Mouse (Mus musculus): ENCODE measurements at regions not wholly inside any gene's neighbourhood (a gene's known extent, or its start where the extent isn't known, plus 50 kb on each side); places are given as distances from the start of the nearest gene placed in this dataset.

DNA sequence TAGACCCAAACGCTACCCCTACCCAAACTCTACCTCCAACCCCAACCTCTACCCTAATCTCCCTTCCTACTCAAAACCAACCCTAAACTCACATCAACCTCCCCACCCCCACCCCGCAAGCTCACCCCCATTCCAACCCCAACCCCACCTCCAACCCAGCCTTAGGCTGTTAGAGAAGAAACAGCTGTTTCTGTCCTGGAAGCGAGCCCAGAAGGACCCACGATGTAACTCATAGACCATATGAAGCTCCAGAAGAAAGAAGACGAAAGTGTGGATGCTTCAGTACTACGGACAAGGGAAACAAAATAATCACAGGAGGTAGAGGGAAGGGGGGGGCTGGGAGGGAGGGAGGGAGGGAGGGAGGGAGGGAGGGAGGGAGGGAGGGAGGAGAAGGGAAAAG lies 58.4 kb downstream of the Sox11 start:
- H3K4me1 ChIP-seq (ENCODE audit: insufficient read depth, low read depth, low read length): no peaks in the 10 kb centered on the region
- peaks cover 13% of the 10 kb centered on the region for H3K9me3 ChIP-seq (replicated peaks)
- no peak for TF ChIP-seq TAL1 (conservative IDR thresholded peaks at IDR 0.05; ENCODE audit: low read depth, low read length)
- TF ChIP-seq POLR2AphosphoS5 (IDR thresholded peaks at IDR 0.05; ENCODE audit: insufficient replicate concordance, low read depth, low read length): no peak
- no peak for TF ChIP-seq GATA1 (IDR thresholded peaks at IDR 0.05; ENCODE audit: borderline replicate concordance, low read length)
- TF ChIP-seq CTCF (IDR thresholded peaks at IDR 0.05; ENCODE audit: low read depth, low read length): no peak
- TF ChIP-seq GATA2 (IDR thresholded peaks at IDR 0.05; ENCODE audit: borderline replicate concordance, low read depth, low read length): no peak
- DNase-seq (ENCODE audit: low spot score) (no peak), ATAC-seq (ENCODE audit: extremely low read depth, insufficient number of reproducible peaks, low FRiP score, poor library complexity, severe bottlenecking) (no peak)
- no peak overlapping the region for H3K4me3 ChIP-seq (ENCODE audit: low read depth, low read length)
- H3K36me3 ChIP-seq (replicated peaks): no peaks in the 10 kb centered on the region
- no peaks in the 10 kb centered on the region for H3K27me3 ChIP-seq (ENCODE audit: insufficient read depth, low read length)

- no peak overlapping the region for H3K4me3 ChIP-seq (ENCODE audit: low read depth, low read length)
- H3K36me3 ChIP-seq (replicated peaks): no peaks in the 10 kb centered on the region
- no peak for TF ChIP-seq GATA1 (IDR thresholded peaks at IDR 0.05; ENCODE audit: borderline replicate concordance, low read length)
- TF ChIP-seq POLR2AphosphoS5 (IDR thresholded peaks at IDR 0.05; ENCODE audit: insufficient replicate concordance, low read depth, low read length): no peak
- no peak for TF ChIP-seq CTCF (IDR thresholded peaks at IDR 0.05; ENCODE audit: low read depth, low read length)
- TF ChIP-seq TAL1 (conservative IDR thresholded peaks at IDR 0.05; ENCODE audit: low read depth, low read length): no peak
- TF ChIP-seq GATA2 (IDR thresholded peaks at IDR 0.05; ENCODE audit: borderline replicate concordance, low read depth, low read length): no peak
- H3K4me1 ChIP-seq (ENCODE audit: insufficient read depth, low read depth, low read length): no peaks in the 10 kb centered on the region
- no peak for ATAC-seq (ENCODE audit: extremely low read depth, insufficient number of reproducible peaks, low FRiP score, poor library complexity, severe bottlenecking)
- peaks cover 18% of the 10 kb centered on the region for H3K9me3 ChIP-seq (replicated peaks)
- no peak for DNase-seq (ENCODE audit: low spot score)
- no peaks in the 10 kb centered on the region for H3K27me3 ChIP-seq (ENCODE audit: insufficient read depth, low read length)
Measured at GRCm38 (mm10) chr12:27261965-27262364, 80.4 kb downstream of the Sox11 start.

DNA sequence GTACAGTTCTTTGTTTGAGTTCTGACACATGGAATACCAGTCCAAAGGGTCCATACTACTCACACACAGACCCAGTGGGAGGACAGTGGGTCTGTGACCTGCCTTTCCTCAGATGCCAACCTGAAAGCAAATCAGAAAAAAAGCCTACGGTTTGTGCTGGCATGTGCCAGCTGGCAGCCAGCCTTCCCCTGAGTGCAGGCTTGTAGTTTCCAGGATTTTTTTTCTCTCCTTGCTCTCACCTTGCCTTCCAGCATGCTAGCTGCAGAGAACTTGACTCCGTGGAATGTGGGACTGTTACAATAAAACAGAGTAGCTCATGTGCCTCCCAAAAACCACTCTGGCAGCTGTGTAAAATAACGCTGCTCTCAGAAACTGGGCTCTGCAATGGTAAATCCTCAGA lies 88.2 kb downstream of the Sox11 start:
- Histone ChIP-seq H3K4me3 (ENCODE audit: low read depth, low read length) (no peak overlapping the region), H3K36me3 (replicated peaks) (no peaks in the 10 kb centered on the region), H3K27me3 (ENCODE audit: insufficient read depth, low read length) (no peaks in the 10 kb centered on the region), H3K4me1 (ENCODE audit: insufficient read depth, low read depth, low read length) (no peaks in the 10 kb centered on the region), H3K9me3 (replicated peaks) (peaks cover 41% of the 10 kb centered on the region)
- no peak for TF ChIP-seq GATA1 (IDR thresholded peaks at IDR 0.05; ENCODE audit: borderline replicate concordance, low read length)
- no peak for TF ChIP-seq CTCF (IDR thresholded peaks at IDR 0.05; ENCODE audit: low read depth, low read length)
- TF ChIP-seq GATA2 (IDR thresholded peaks at IDR 0.05; ENCODE audit: borderline replicate concordance, low read depth, low read length): no peak
- TF ChIP-seq POLR2AphosphoS5 (IDR thresholded peaks at IDR 0.05; ENCODE audit: insufficient replicate concordance, low read depth, low read length): no peak
- no peak for TF ChIP-seq TAL1 (conservative IDR thresholded peaks at IDR 0.05; ENCODE audit: low read depth, low read length)
- no peak for ATAC-seq (ENCODE audit: extremely low read depth, insufficient number of reproducible peaks, low FRiP score, poor library complexity, severe bottlenecking)
- no peak for DNase-seq (ENCODE audit: low spot score)

GRCm38 (mm10) chr12:27251521-27251920 lies 90.9 kb downstream of the Sox11 start:
- no peaks in the 10 kb centered on the region for H3K27me3 ChIP-seq (ENCODE audit: insufficient read depth, low read length)
- TF ChIP-seq GATA2 (IDR thresholded peaks at IDR 0.05; ENCODE audit: borderline replicate concordance, low read depth, low read length) (no peak), GATA1 (IDR thresholded peaks at IDR 0.05; ENCODE audit: borderline replicate concordance, low read length) (no peak), TAL1 (conservative IDR thresholded peaks at IDR 0.05; ENCODE audit: low read depth, low read length) (no peak), CTCF (IDR thresholded peaks at IDR 0.05; ENCODE audit: low read depth, low read length) (no peak), POLR2AphosphoS5 (IDR thresholded peaks at IDR 0.05; ENCODE audit: insufficient replicate concordance, low read depth, low read length) (no peak)
- DNase-seq (ENCODE audit: low spot score) (no peak), ATAC-seq (ENCODE audit: extremely low read depth, insufficient number of reproducible peaks, low FRiP score, poor library complexity, severe bottlenecking) (no peak)
- H3K4me1 ChIP-seq (ENCODE audit: insufficient read depth, low read depth, low read length): no peaks in the 10 kb centered on the region
- H3K36me3 ChIP-seq (replicated peaks): no peaks in the 10 kb centered on the region
- peaks cover 47% of the 10 kb centered on the region for H3K9me3 ChIP-seq (replicated peaks)
- H3K4me3 ChIP-seq (ENCODE audit: low read depth, low read length): no peak overlapping the region

- peaks cover 37% of the 10 kb centered on the region for H3K9me3 ChIP-seq (replicated peaks)
- no peak overlapping the region for H3K4me3 ChIP-seq (ENCODE audit: low read depth, low read length)
- no peaks in the 10 kb centered on the region for H3K4me1 ChIP-seq (ENCODE audit: insufficient read depth, low read depth, low read length)
- TF ChIP-seq GATA1 (IDR thresholded peaks at IDR 0.05; ENCODE audit: borderline replicate concordance, low read length) (no peak), TAL1 (conservative IDR thresholded peaks at IDR 0.05; ENCODE audit: low read depth, low read length) (no peak), CTCF (IDR thresholded peaks at IDR 0.05; ENCODE audit: low read depth, low read length) (no peak), GATA2 (IDR thresholded peaks at IDR 0.05; ENCODE audit: borderline replicate concordance, low read depth, low read length) (no peak), POLR2AphosphoS5 (IDR thresholded peaks at IDR 0.05; ENCODE audit: insufficient replicate concordance, low read depth, low read length) (no peak)
- H3K36me3 ChIP-seq (replicated peaks): no peaks in the 10 kb centered on the region
- no peaks in the 10 kb centered on the region for H3K27me3 ChIP-seq (ENCODE audit: insufficient read depth, low read length)
- DNase-seq (ENCODE audit: low spot score) (no peak), ATAC-seq (ENCODE audit: extremely low read depth, insufficient number of reproducible peaks, low FRiP score, poor library complexity, severe bottlenecking) (no peak)
Measured at GRCm38 (mm10) chr12:27248545-27248855, 93.9 kb downstream of the Sox11 start.

DNA sequence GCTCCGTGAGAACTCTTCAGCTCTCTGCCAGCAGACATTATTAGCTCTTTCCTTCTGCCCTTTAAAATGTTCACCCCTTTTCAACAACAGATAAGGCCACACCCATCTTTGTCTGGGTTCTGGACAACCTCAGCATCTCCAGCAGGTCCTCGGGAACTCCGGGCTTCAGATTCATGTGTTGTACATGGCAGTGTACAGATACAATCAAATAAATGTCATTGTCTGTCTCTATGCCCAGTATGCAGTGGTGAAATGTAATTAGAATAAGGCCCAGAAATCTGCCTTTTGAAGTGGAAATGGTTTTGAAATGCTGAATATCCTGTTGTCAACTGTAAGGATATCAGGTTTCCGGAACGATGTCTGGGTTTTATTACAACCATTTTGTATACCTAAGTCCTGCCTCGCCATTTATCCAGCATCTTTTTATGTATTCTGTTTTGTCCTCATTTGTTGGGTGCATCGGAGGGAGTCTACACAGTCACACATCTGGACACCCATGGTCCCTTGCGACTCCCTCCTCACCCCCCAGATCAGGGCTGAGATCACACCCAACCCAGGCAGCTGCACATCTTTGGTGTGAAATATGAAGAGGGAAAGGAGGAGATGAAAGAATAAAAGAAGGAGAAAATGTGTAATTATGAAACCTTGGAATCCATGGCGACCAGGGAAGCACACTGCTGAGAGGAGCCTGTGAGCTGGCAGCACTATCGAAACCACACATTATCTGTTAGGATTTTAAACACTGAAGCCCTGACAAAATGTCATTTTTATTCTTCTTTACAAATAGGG lies 94.4 kb downstream of the Sox11 start:
- Histone ChIP-seq H3K4me1 (ENCODE audit: insufficient read depth, low read depth, low read length) (no peaks in the 10 kb centered on the region), H3K4me3 (ENCODE audit: low read depth, low read length) (no peak overlapping the region), H3K27me3 (ENCODE audit: insufficient read depth, low read length) (no peaks in the 10 kb centered on the region), H3K36me3 (replicated peaks) (no peaks in the 10 kb centered on the region), H3K9me3 (replicated peaks) (peaks cover 34% of the 10 kb centered on the region)
- TF ChIP-seq CTCF (IDR thresholded peaks at IDR 0.05; ENCODE audit: low read depth, low read length) (no peak), GATA1 (IDR thresholded peaks at IDR 0.05; ENCODE audit: borderline replicate concordance, low read length) (no peak), POLR2AphosphoS5 (IDR thresholded peaks at IDR 0.05; ENCODE audit: insufficient replicate concordance, low read depth, low read length) (no peak)
- no peak for DNase-seq (ENCODE audit: low spot score)
- no peak for ATAC-seq (ENCODE audit: extremely low read depth, insufficient number of reproducible peaks, low FRiP score, poor library complexity, severe bottlenecking)
